Mouse (Mus musculus): Measurements from ENCODE around the gene Zbtb8a.
"Not testable (repeated sequence)": the region's sequence is repeated elsewhere in the genome, so short reads cannot be mapped to it uniquely, and the experiment has no call there.

The Zbtb8a gene

DNA sequence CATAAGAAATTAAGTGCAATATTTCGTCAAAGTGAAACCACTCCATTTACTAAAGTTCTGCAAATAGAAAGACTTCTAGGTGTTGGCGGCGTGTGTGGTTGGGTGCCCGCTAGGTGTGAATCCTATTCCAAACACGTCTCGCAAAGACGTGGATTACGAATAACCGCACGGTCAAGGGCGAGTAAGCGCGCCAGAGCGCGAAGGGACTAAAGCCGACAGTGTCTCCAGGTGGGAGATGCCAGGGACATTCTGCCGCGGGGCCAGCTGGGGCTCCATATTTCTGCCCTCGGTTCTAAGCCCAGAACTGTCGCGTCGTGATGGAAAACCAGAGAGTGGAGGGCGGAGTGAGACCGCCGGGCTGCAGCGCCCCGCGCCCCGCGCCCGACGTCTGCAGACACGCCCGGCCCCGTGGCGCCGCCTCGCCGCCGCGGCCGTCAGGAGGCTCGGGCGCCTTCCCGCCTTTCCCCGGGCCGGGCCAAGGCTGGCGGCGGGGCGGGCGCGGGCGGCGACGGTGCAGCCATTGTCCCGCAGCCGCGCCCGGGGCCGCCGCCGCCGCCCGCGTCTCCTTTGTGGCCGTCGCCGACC lies 863 bp downstream of the Zbtb8a start:
- DNase-seq: peak; percentile 46

DNA sequence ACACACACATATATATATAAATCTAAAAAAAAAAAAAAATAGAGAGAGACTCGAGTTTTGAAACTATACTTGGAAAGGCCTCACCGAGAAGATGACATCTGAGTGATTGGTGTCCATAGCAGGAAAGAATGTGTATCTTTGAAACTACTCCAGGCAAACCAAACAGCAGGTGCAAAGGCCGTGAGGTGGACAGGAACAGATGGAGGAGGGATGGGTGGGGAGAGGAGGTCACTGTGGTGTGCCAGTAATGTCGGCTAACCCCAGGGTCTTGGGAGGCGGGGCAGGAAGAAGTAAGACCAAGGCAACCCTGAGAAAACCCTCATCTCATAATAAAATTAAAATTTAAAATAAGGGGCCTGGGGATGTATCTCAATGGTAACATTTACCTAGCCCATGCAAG lies 2.1 kb downstream of the Zbtb8a start:
- DNase-seq: no peak

GRCm38 (mm10) chr4:129375000-129375399 lies 2.9 kb downstream of the Zbtb8a start:
- DNase-seq: no peak

- no peak for DNase-seq
Measured at GRCm38 (mm10) chr4:129374219-129374755, 3.6 kb downstream of the Zbtb8a start.

- no peak for DNase-seq
Measured at GRCm38 (mm10) chr4:129373202-129373976, 4.5 kb downstream of the Zbtb8a start.

DNA sequence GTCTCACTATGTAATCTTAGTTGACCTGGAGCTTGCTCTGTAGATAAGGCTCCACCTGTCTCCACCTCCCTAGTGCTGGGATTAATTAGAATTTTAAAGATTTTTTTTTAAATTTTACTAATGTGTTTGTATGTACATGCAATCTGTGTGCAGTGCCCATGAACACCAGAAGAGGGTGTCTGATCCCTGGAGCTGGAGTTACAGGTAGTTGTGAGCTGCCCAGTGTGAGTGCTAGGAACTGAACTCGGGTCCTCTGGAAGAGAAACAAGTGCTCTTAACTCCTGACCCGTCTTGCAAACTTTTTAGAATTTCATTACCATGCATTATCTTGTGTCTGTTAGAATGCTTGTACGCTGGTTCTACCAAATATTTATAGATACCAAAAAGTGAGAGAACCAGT lies 6.5 kb downstream of the Zbtb8a start:
- no peak for DNase-seq

DNA sequence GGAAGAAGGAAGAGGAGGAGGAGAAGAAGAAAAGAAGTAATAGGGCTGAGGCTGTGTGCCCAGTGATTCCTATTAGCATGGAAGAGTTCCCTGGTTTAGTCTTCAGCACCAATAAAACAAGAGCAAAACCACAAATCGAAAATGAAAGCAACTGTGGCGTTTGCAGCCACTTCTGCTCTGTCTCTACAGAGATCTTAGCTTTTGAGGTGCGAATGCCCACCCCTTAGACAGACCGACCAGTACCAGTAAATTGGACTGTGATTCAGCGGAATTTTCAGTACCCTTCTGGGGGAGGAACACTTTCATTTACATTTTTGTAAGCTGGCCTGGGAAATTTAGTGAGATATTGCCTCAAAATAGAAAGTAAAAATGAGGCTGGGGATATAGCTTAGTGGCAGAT lies 12.7 kb downstream of the Zbtb8a start:
- DNase-seq: no peak

DNA sequence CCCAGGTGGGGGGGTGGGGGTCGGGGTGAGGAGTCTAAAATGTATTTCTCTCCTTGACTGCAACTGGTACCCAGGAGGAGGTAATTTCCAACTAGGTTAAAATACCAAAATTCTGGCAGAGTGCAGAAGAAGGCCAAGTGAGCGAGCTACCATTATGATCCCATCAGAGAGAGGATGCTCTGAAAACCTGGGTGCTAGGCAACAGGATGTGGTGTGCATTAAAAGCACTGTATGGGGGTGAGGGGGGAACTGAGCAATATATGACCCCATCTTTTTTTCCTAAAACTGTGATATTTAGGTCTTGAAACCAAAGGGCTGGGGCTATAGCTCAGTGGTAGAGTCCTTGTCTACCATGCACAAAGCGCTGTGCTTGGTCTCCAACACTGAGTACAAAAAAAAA lies 13.5 kb downstream of the Zbtb8a start:
- DNase-seq: no peak

DNA sequence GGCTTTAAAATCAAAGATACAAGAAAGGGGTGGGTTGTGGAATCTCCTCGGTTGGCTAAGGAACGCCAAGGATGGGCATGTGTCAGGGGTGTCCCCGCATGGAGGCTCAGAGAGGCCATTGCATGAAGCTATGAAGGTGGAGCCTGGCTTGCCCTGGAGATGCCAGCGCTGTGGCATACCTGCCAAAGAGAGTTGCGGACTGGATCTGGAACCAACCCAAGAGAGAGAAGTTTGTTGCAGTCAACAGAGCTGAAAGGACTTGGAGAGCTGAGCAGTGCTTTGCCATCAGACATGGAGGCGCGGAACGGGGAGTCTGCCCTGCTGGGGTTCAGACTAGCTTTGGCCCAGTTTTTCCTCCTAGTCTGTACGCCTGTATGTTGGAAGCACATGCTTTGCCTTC lies 14.5 kb downstream of the Zbtb8a start:
- DNase-seq: no peak

DNA sequence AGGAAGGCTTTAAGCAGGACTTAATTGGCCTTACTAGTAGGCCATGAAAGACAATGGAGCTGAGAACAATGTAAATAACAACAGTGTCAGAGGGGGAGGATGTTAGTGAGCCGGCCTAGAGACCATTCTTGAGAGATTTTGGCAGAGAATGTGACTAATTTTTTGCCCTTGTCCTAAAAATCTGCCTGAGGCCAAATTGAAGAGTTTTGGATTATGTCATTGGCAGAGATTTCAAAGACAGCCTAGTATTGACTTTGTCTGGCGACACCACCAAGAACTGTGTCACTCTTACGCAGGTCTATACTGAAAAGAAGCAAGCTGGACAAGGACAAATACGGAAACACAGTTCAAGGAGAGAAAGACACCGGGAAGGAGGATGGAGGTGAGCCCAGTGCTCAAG lies 15.1 kb downstream of the Zbtb8a start:
- no peak for DNase-seq

GRCm38 (mm10) chr4:129362238-129362637 lies 15.7 kb downstream of the Zbtb8a start:
- not testable (repeated sequence) for DNase-seq

DNA sequence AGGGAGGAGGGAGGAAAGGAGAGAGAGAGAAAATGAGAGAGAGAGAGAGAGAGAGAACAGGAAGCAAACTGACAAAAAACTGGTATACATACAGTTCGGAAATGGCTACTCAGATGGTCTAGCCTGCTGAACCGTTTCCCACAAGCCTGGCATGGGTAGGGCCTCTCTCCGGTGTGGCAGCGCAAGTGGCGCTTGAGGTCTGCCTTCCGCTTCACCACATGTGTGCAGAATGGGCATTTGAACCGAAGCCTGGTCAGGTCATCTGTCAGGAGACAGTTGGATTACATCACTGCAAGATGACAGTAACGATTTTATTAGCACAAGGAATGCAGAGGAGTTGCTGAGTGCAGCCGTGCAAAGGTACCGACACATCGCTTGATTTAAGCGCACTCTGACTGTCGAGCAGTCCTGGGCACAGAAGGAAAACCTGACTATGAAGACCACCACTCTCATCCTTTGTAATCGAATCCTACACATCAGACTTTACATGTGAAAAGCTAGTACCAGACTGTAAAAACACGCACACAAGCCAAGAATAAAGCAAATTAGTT lies 20.2 kb downstream of the Zbtb8a start:
- DNase-seq: no peak

GRCm38 (mm10) chr4:129354236-129354635 lies 23.7 kb downstream of the Zbtb8a start:
- no peak for DNase-seq

- no peak for DNase-seq
Measured at GRCm38 (mm10) chr4:129353176-129353575, 24.7 kb downstream of the Zbtb8a start.

GRCm38 (mm10) chr4:129351111-129351510 lies 26.8 kb downstream of the Zbtb8a start:
- DNase-seq: no peak

DNA sequence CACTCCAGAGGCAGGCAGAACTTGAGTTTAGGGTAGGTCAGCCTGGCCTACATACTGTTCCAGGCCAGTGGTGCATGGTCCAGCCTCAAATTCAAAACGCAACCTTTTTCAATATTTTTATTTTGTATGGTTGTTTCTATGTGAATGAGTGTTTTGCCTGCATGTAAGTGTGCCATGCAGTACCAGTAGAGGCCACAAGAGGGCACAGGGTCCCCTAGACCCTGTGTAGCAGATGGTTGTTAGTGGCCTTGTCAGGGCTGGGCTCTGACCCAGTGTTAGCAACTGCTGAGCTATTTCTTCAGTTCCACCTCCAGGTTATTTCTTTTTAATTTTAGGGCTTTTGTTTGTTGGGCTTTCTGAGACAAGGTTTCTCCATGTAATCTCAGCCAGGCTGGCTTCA lies 27.3 kb downstream of the Zbtb8a start:
- peak; percentile 75 for DNase-seq

DNA sequence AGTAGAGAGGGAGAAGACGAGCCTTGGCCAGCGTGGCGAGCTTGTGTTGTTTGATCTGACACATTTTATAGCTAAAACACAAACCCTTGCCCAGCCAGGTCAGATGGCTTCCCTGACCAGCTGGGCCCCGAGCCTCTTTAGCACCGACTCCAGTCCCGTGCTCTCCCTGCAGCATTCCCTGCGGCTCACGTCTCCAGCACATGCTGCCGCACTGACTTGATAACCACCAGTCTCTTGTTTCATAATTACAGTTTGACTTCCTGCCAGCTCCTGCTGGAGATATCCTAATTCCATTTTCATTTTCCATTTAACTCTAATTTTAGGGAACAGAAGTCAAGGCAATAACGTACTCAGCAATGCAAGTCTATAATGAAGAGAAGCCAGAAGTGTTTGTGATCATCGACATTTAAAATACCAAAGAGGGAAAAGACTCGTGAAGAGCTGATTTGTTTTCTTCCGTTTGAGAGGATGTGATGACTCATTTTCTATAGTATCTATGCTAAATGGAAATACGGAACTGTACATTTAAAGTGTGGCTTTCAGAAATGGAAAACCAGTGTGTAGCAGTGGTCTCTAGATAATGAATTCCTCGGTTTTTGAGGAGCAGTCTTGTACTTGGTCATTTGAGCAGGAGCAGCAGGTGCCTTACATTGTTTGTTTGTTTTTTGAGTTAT lies 31.3 kb downstream of the Zbtb8a start:
- DNase-seq: no peak

DNA sequence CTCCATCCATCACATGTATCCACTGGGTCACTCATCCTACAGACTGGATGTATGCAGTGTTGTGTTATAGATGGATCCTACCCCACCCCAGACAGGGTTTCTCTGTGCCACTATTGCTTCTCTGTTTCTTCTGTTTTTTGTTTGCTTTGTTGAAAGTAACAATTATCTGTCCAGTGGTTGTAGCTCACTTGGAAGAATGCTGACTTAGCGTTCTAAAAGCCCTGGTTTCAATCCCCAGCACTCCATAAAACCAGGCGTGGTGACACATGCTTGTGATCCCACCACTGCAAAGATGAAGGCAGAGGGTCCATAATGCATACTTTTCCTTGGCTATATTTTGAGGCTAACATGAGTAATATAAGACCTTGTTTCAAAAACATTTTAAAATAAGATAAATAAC lies 35.2 kb downstream of the Zbtb8a start:
- no peak for DNase-seq

DNA sequence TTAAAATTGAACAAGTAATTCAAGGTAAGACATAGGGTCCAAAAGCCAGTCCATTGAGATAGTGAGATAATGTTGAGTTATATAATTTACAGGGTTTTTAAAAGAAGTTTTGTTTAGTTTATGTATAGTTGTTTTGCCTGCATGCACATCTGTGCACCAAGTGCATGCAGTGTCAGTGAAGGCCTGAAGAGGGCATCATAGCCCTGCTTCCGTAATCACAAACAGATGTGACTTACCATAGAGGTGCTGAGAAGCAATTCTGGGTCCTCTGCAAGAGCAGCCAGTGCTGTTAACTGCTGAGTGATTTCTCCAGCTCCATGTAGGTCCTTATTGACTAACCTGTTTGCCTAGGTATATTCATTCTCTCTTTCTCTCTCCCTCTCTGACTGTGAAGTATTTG lies 36.0 kb downstream of the Zbtb8a start:
- DNase-seq: no peak

DNA sequence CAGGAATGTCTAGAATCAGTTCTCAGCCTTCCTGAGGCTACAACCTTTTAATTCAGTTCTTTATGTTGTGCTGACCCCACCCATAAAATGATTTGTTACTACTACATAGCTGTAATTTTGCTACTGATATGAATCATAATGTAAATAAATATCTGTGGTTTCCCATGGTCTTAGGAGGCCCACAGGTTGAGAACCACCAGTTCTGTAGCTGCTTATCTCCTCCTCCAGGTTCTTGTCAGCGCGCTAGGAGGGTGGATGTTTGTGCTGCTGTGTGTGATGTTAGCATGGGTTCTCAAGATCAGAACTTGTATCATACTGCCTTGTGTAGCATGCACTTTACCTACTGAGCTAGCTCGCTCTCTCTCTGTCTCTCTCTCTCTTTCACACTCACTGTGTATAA lies 38.2 kb downstream of the Zbtb8a start:
- no peak for DNase-seq

- DNase-seq: no peak
Measured at GRCm38 (mm10) chr4:129336291-129336690, 41.6 kb downstream of the Zbtb8a start.

GRCm38 (mm10) chr4:129335216-129336074 lies 42.5 kb downstream of the Zbtb8a start, which contains the start of the genes Rbbp4 and Zbtb8os:
TSS of gene Rbbp4 (minus strand) at chr4:129335370.
TSS of gene Zbtb8os (plus strand) at chr4:129335695.
- DNase-seq: peak; percentile 97
